Mouse (Mus musculus): ENCODE data around the gene Svopl. TPM values are rescaled to one million over a fixed set of nuclear protein-coding genes. Genes with fewer than 3 reads are reported as not detected.

Gene Svopl
- total and polyA plus RNA-seq, 3 experiments: not detected

DNA sequence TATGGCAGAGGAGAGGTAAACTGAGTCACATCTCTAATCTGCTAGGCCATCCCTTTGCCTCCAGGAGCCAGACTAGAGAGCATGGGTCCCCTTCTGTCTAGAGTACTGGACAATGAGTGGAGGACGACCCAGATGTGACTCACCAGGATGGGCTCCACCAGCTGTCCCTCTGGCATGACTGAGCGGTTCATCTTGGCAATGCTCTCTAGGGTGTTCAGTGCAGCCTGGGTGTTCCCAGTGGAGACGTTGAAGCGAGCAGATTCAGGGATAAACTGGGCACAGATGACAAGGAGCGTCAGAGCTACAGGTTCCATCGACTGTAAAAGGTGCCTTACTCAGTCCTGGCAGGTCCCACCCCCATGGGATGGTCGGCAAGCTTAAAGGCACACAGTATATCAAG lies 25.4 kb downstream of the Svopl start:
- Histone ChIP-seq H3K4me3 (replicated peaks in 1 of 3; ENCODE audit: low read depth in 2 of 3, low read length in 2 of 3, poor library complexity in 1 of 3) (no peak overlapping the region), H3K27me3 (replicated peaks) (no peaks in the 10 kb centered on the region), H3K4me2 (ENCODE audit: insufficient read depth, low read depth, poor library complexity, severe bottlenecking) (no peak overlapping the region), H3K9me3 (replicated peaks; ENCODE audit: low read length) (no peaks in the 10 kb centered on the region), H3K79me2 (replicated peaks; ENCODE audit: control insufficient read depth, extremely low read depth, insufficient read depth, poor library complexity, severe bottlenecking) (no peaks in the 10 kb centered on the region), H3K27ac (ENCODE audit: insufficient read depth, low read depth) (no peak overlapping the region), H3K9ac (ENCODE audit: insufficient read depth, low read depth) (no peak overlapping the region), H3K4me1 (ENCODE audit: control insufficient read depth in 1 of 2, insufficient read depth in 2 of 2) (no peaks in the 10 kb centered on the region), H3K36me3 (replicated peaks in 1 of 2; ENCODE audit: control insufficient read depth in 1 of 2, insufficient read depth in 1 of 2, low read length in 1 of 2) (no peaks in the 10 kb centered on the region)
- in situ Hi-C loops (cut with MboI; ENCODE audit: low pct_ligation_motif_present, low pct_unique_long_range_greater_than_20kb, low sequenced_read_pairs): no loop called here
- dilution Hi-C loops (cut with MboI; ENCODE audit: extremely low pct_ligation_motif_present, extremely low pct_unique_long_range_greater_than_20kb, low sequenced_read_pairs): no loop called here
- no peak for DNase-seq (ENCODE audit: extremely low read depth)
- no peak for TF ChIP-seq ZMIZ1 (IDR thresholded peaks at IDR 0.05; ENCODE audit: low read depth, low read length)
- no peak for TF ChIP-seq ELF1 (IDR thresholded peaks at IDR 0.05; ENCODE audit: low read depth, low read length)
- no peak for TF ChIP-seq MAZ (IDR thresholded peaks at IDR 0.05; ENCODE audit: low read depth, low read length)
- no peak for TF ChIP-seq MAX (IDR thresholded peaks at IDR 0.05; ENCODE audit: low read length)
- TF ChIP-seq KAT2A (IDR thresholded peaks at IDR 0.05; ENCODE audit: insufficient replicate concordance, low read length): no peak
- no peak for TF ChIP-seq MYC (IDR thresholded peaks at IDR 0.05; ENCODE audit: low read depth, low read length)
- TF ChIP-seq IRF4 (IDR thresholded peaks at IDR 0.05; ENCODE audit: low read depth, low read length): no peak
- TF ChIP-seq RAD21 (IDR thresholded peaks at IDR 0.05; ENCODE audit: low read depth, low read length): no peak
- no peak for TF ChIP-seq JUND (conservative IDR thresholded peaks at IDR 0.05; ENCODE audit: low read depth, low read length)
- TF ChIP-seq JUN (IDR thresholded peaks at IDR 0.05; ENCODE audit: insufficient read depth, low read depth, low read length): no peak
- no peak for TF ChIP-seq UBTF (IDR thresholded peaks at IDR 0.05; ENCODE audit: low read depth, low read length)
- no peak for TF ChIP-seq RCOR1 (conservative IDR thresholded peaks at IDR 0.05; ENCODE audit: low read depth, low read length)
- no peak for TF ChIP-seq CHD2 (IDR thresholded peaks at IDR 0.05; ENCODE audit: low read length)

- dilution Hi-C loops (cut with MboI; ENCODE audit: extremely low pct_ligation_motif_present, extremely low pct_unique_long_range_greater_than_20kb, low sequenced_read_pairs) (no loop called here), in situ Hi-C loops (cut with MboI; ENCODE audit: low pct_ligation_motif_present, low pct_unique_long_range_greater_than_20kb, low sequenced_read_pairs) (no loop called here)
- no peaks in the 10 kb centered on the region for H3K36me3 ChIP-seq (replicated peaks in 1 of 2; ENCODE audit: control insufficient read depth in 1 of 2, insufficient read depth in 1 of 2, low read length in 1 of 2)
- H3K4me3 ChIP-seq (replicated peaks in 1 of 3; ENCODE audit: low read depth in 2 of 3, low read length in 2 of 3, poor library complexity in 1 of 3): no peak overlapping the region
- TF ChIP-seq MAZ (IDR thresholded peaks at IDR 0.05; ENCODE audit: low read depth, low read length) (no peak), ETS1 (conservative IDR thresholded peaks at IDR 0.05; ENCODE audit: low read depth, low read length) (no peak), CTCF (conservative IDR thresholded peaks at IDR 0.05 in 1 of 2, IDR thresholded peaks at IDR 0.05 in 1 of 2; ENCODE audit: low read depth in 2 of 2, low read length in 2 of 2) (no peak)
- H3K27me3 ChIP-seq (replicated peaks): no peaks in the 10 kb centered on the region
- H3K9me3 ChIP-seq (replicated peaks; ENCODE audit: low read length): peaks cover 3% of the 10 kb centered on the region
- no peak for DNase-seq (ENCODE audit: extremely low read depth)
- no peak overlapping the region for H3K27ac ChIP-seq (ENCODE audit: insufficient read depth, low read depth)
- no peak overlapping the region for H3K9ac ChIP-seq (ENCODE audit: insufficient read depth, low read depth)
- H3K79me2 ChIP-seq (replicated peaks; ENCODE audit: control insufficient read depth, extremely low read depth, insufficient read depth, poor library complexity, severe bottlenecking): no peaks in the 10 kb centered on the region
- H3K4me2 ChIP-seq (ENCODE audit: insufficient read depth, low read depth, poor library complexity, severe bottlenecking): no peak overlapping the region
- peaks cover 0 to 5% of the 10 kb centered on the region in 2 experiments; a peak in 1 of 4 replicates for H3K4me1 ChIP-seq (ENCODE audit: control insufficient read depth in 1 of 2, insufficient read depth in 2 of 2)
Observed at GRCm38 (mm10) chr6:38012829-38013228, 34.0 kb downstream of the Svopl start.

Measured in CH12.LX (cell line).